Mouse (Mus musculus) heart, embryonic 12.5 days (tissue): ENCODE results near the gene Cfap46. TPM values are rescaled to one million over a fixed set of nuclear protein-coding genes. Genes with fewer than 3 reads are reported as not detected.
A peak's percentile ranks its signal among the peaks of the same experiment; 100 is the strongest.

Source experiments
- ATAC-seq: fragments of 200-750 bp; cut with Nextera tagmentation; 2 replicates; pipeline ENCODE4 v1.8.0; 2017; ENCODE audit warnings: moderate TSS enrichment, moderate library complexity; ENCODE audit not compliant: insufficient number of reproducible peaks, low FRiP score
- H3K27ac ChIP-seq: fragments of 300-500 bp; sonication (generic); 2 replicates; pipeline ENCODE4 v1.5.1; 2016; ENCODE audit warnings: mild to moderate bottlenecking, moderate library complexity; ENCODE audit not compliant: poor library complexity, severe bottlenecking
- H3K27me3 ChIP-seq: fragments of 300-500 bp; sonication (generic); replicated peaks from 2 replicates; pipeline ENCODE4 v1.6.1; 2016; ENCODE audit warnings: mild to moderate bottlenecking, moderate library complexity
- H3K36me3 ChIP-seq: fragments of 300-500 bp; sonication (generic); 2 replicates; pipeline ENCODE4 v1.6.1; 2016; ENCODE audit warnings: mild to moderate bottlenecking, moderate library complexity
- H3K4me1 ChIP-seq: fragments of 300-500 bp; sonication (generic); replicated peaks from 2 replicates; pipeline ENCODE4 v1.6.1; 2016; ENCODE audit warnings: mild to moderate bottlenecking
- H3K4me2 ChIP-seq: fragments of 300-500 bp; sonication (generic); 2 replicates; pipeline ENCODE4 v1.6.1; 2016; ENCODE audit warnings: mild to moderate bottlenecking, moderate library complexity
- H3K4me3 ChIP-seq: fragments of 300-500 bp; sonication (generic); 2 replicates; pipeline ENCODE4 v1.5.1; 2016; ENCODE audit warnings: mild to moderate bottlenecking
- H3K9ac ChIP-seq: fragments of 300-500 bp; sonication (generic); 2 replicates; pipeline ENCODE4 v1.6.1; 2016; ENCODE audit warnings: mild to moderate bottlenecking, moderate library complexity
- H3K9me3 ChIP-seq: fragments of 300-500 bp; sonication (generic); replicated peaks from 2 replicates; pipeline ENCODE4 v1.6.1; 2016; ENCODE audit warnings: mild to moderate bottlenecking, moderate library complexity
- WGBS: fragments of 180-500 bp; shearing (Covaris S2); methylation state at CpG from one replicate; pipeline ENCODE4 v1.1.7; 2016; 5-methylcytosine and 5-hydroxymethylcytosine counted together
- polyA plus RNA-seq: library from polyadenylated mRNA; unstranded; fragments of >200 nt; fragmentation: Nextera tagmentation; extraction: Ambion mirVana; gene quantifications from 2 replicates; pipeline ENCODE4 v1.2.1, GENCODE M21; 2016

Cfap46 gene
- polyA plus RNA-seq, 1 experiment from 2014 or later: 0.05 TPM

DNA sequence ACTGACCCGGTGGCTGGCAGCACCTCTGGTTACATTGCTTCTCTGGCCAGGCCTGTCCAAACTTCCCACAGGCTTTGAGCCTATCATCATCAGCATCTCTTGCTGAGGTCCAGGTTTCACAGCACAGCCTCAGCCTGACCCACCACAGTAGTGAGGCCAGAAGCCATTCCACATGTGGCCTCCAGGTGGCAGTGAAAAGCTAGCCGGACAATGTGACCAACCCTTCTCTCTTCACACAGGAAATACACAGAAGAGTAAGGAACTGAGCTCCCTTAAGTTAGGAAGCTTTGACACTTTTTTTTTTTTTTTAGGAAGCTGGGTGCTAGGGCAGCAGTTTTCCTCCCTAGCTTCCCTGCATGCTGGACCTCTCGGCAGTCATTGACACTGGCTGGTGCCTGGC is 93.3 kb downstream of the Cfap46 start:
- WGBS: 32% methylated on average over 3 of the region's 3 CpGs
- H3K36me3 ChIP-seq: no peaks in the 10 kb centered on the region
- H3K4me2 ChIP-seq: no peak overlapping the region
- no peak overlapping the region for H3K4me3 ChIP-seq
- no peak overlapping the region for H3K27ac ChIP-seq
- no peaks in the 10 kb centered on the region for H3K4me1 ChIP-seq
- H3K27me3 ChIP-seq: peaks cover 55% of the 10 kb centered on the region
- no peaks in the 10 kb centered on the region for H3K9me3 ChIP-seq
- no peak for ATAC-seq
- no peak overlapping the region for H3K9ac ChIP-seq

DNA sequence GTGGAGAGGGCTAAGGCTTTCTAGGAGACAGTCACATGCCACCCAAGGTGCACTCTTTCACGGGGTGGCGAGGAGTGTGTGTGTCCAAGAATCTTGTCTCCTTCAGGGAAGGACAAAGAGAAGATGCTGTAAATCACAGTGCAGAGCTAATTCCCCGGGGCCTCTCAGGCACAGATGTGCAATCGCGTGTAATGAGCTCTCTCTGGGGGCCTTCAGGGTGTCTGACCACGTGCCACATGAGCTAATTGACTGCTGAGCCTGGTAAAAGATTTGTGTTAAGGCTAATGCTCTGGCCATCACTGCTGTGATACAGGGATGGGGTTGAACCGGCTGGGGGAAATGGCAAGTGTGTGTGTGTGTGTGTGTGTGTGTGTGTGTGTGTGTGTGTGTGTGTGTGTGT is 95.7 kb downstream of the Cfap46 start:
- H3K9me3 ChIP-seq: no peaks in the 10 kb centered on the region

DNA sequence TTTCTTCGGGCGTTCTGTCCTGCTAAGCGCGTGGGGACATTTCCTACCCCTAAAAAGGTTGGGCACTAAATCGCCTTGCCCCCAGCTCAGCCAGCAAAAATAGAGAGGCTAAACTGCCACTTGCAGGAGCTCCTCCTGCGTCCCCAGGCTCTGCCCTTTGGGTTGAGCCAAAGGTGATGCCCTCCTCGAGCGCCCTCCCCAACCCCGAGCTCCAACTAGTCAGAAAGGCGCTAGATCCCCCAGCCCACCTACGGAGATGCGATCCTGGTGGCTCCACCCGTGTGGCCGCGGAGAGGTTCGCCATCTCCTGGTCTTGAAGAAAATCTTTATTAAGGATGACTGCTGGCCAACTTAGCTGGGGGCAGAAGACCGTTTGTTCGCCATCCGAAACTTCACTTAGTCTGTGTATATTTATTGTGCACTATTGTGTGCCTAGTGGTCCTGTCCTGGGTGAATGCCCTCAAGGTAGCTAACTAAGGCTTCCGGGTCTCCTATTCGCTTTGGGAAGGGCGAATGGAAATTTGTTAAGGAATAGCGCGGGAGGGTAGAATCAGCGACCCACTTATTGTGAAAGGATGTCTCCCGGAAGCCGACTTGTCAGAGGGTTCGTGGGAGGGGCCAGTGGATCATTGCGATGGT is 98.3 kb downstream of the Cfap46 start:
- H3K4me3 ChIP-seq: 0 out of 2 replicates have a peak overlapping the region, but pooled peaks have one; percentile 25
- H3K36me3 ChIP-seq: no peaks in the 10 kb centered on the region

More for the DNA sequence above, 95.7 kb downstream of the Cfap46 start:
- H3K27me3 ChIP-seq: peaks cover 71% of the 10 kb centered on the region
- H3K36me3 ChIP-seq: no peaks in the 10 kb centered on the region
- H3K27ac ChIP-seq: no peak overlapping the region
- H3K4me1 ChIP-seq: peaks cover 14% of the 10 kb centered on the region
- H3K4me3 ChIP-seq: no peak overlapping the region
- no peak for ATAC-seq
- H3K9ac ChIP-seq: no peak overlapping the region
- whole genome bisulfite sequencing: 48% methylated on average over 7 of the region's 7 CpGs
- H3K4me2 ChIP-seq: no peak overlapping the region

DNA sequence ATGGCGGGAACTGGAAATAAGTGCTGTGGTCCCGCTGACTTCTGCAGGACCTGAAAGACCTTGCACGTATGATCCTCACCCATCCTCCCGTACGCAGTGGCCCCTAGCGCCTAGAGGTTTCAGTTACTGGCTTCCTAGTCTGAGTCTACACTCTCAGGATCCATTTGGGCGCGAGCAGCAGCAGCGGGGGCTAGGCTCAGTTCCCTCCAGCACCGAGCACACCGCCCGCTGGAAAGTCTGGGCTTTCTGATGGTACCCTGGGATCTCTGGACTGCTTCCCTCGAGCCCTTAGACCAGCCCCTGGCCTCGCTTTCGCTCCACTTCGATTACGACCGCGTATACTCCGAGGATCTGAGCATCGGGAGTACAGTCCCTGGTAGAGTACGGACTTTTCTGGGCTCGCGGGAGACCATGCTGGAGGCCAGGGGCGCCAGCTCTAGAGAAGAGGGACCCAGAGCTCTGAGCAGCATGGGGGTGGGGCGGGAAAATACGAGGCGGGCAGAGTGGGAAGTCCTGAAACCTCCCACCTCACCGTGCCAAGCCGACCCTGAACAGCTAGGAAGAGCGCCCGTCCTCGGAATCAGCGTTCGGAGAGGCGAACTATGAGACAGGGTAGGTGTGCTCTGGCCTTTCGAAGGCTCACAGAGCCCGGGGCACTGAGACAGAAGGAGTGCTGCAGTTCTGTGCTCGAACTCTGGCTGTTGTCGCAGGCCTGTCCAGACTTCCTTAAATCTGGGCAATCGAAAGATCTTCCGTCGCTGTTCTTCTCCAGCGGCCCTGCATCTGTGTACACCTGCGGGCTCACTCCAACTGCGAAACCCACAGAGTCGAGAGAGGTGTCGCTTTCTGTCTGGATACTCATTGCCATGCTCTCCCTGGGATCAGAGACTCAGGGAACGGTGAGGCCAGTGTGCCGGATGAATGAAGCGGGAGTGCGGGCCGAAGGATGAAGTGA is 99.1 kb downstream of the Cfap46 start:
- Histone ChIP-seq H3K4me1 (peaks cover 37% of the 10 kb centered on the region), H3K9ac (no peak overlapping the region), H3K9me3 (no peaks in the 10 kb centered on the region), H3K27ac (no peak overlapping the region), H3K27me3 (peaks cover 100% of the 10 kb centered on the region), H3K36me3 (peaks cover under 1% of the 10 kb centered on the region), H3K4me3 (peak overlapping the region; percentile 25), H3K4me2 (peak overlapping the region; percentile 46)
- 1% methylated on average over 53 of the region's 53 CpGs for WGBS
- no peak for ATAC-seq

More for the DNA sequence above, 98.3 kb downstream of the Cfap46 start:
- Histone ChIP-seq H3K4me2 (no peak overlapping the region), H3K27ac (no peak overlapping the region), H3K9me3 (no peaks in the 10 kb centered on the region), H3K4me1 (peaks cover 37% of the 10 kb centered on the region), H3K27me3 (peaks cover 97% of the 10 kb centered on the region), H3K9ac (no peak overlapping the region)
- no peak for ATAC-seq
- WGBS: 2% methylated on average over 29 of the region's 29 CpGs

DNA sequence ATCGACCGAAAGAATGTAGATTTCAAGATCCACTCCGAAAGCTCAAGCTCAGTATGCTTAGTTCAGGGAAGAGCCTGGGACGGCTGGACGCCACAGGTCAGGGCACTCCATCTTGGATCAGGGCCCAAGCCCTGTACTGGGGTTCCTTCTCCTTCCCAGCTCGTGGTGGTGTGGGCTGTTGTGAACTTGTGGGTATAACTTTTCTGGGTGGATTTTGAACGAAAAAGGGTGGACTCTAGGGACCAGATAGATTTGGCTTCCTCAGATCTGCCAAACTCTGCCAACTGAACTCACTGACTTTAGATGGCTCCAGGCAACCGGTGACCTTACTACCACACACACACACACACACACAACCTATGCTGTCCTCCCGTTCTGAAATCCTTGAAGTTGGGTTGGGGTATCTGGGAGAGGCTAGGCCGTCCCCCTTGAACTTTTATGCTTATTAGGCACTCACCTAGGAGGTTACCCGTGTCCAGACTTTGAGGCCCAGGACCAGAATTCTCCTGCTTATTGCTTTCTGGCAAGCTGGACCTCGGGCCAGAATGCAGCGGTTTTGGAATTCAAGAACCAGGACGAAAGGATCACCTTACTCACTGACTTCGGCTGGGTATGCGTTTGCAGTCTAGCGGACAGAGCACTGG is 100.4 kb downstream of the Cfap46 start:
- no peak overlapping the region for H3K27ac ChIP-seq
- H3K9me3 ChIP-seq: no peaks in the 10 kb centered on the region
- H3K4me1 ChIP-seq: peaks cover 37% of the 10 kb centered on the region
- H3K36me3 ChIP-seq: peaks cover 14% of the 10 kb centered on the region
- H3K4me3 ChIP-seq: peak overlapping the region; percentile 46; the same call in 1 of the 2 replicates
- 16% methylated on average over 17 of the region's 17 CpGs for WGBS
- no peak overlapping the region for H3K4me2 ChIP-seq
- H3K9ac ChIP-seq: no peak overlapping the region
- H3K27me3 ChIP-seq: peaks cover 100% of the 10 kb centered on the region
- no peak for ATAC-seq

DNA sequence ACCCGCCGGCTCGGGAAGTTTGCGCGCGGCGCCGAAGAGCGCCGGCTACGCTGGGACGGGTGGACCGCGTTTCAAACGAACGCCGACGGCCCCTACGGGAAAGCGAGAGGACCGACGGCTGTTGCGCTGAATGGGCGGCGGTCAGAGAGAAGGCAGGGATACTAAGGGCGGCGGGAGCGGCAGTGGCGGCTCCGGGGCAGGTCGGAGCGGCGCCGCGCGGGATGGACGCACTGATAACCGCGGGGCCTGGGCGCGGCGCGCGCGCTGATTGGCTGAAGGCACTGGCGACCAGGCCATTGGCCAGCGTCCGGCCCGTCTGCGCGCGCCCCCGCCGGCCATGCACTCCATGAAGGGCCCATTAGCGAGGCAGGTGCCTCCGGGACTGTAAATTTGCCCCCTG is 101.0 kb downstream of the Cfap46 start, which contains the start of gene Nkx6-2:
TSS of gene Nkx6-2 (minus strand) at position 203 of the 400 bp plus-strand sequence.
- Histone ChIP-seq H3K4me3 (peak within 1 kb of the TSS; percentile 46), H3K9me3 (no peaks in the 10 kb centered on the region), H3K27me3 (peaks cover 100% of the 10 kb centered on the region), H3K4me1 (peaks cover 37% of the 10 kb centered on the region), H3K36me3 (peaks cover 20% of the 10 kb centered on the region), H3K27ac (no peak within 1 kb of the TSS), H3K4me2 (peak within 1 kb of the TSS; percentile 77), H3K9ac (no peak within 1 kb of the TSS; the same call in 1 of the 2 replicates)
- WGBS: under 1% methylated on average over 56 of the region's 56 CpGs
- peak; percentile 54; the same call in 1 of the 2 replicates for ATAC-seq

DNA sequence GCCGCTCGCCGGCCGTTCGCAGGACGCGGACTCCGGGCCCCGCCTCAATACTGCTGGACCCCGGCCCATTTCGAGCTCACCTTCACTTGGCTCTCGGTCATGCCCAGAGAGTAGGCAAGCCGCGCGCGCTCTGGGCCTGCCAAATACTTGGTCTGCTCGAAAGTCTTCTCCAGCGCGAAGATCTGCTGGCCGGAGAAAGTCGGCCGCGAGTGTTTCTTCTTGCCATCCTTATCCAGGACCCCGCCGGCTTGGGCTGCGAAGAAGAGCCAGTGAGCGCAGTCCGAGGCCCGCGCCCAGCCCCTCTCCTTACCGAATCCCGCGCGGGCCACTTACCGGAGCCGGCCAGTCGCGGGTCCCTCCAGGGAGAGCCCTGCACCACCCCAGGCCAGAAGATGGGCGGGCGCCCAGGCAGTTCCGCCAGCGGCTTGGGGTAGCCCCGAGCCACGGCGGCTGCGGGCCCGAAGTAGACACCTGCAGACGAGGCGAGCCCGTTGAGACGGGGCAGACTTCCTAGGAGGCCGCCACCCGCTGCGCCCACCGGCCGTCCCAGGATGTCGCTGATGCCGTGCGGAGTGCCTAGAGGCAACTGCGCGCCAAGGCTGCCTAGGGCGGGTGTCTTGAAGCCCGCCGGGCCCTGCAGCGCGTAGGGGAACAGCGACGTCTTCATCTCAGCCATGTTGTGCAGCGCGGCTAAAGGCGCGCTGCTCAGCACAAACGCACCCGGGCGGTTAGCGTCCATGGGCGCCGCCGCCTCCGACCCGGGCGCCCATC is 101.6 kb downstream of the Cfap46 start:
- WGBS: under 1% methylated on average over 82 of the region's 82 CpGs
- no peaks in the 10 kb centered on the region for H3K9me3 ChIP-seq
- peaks cover 37% of the 10 kb centered on the region for H3K4me1 ChIP-seq
- peaks cover 25% of the 10 kb centered on the region for H3K36me3 ChIP-seq
- peak overlapping the region; percentile 77 for H3K4me2 ChIP-seq
- ATAC-seq: peak; percentile 16; the same call in 1 of the 2 replicates
- H3K27ac ChIP-seq: no peak overlapping the region
- peaks cover 100% of the 10 kb centered on the region for H3K27me3 ChIP-seq
- peak overlapping the region; percentile 46 for H3K4me3 ChIP-seq
- no peak overlapping the region; the same call in 1 of the 2 replicates for H3K9ac ChIP-seq

DNA sequence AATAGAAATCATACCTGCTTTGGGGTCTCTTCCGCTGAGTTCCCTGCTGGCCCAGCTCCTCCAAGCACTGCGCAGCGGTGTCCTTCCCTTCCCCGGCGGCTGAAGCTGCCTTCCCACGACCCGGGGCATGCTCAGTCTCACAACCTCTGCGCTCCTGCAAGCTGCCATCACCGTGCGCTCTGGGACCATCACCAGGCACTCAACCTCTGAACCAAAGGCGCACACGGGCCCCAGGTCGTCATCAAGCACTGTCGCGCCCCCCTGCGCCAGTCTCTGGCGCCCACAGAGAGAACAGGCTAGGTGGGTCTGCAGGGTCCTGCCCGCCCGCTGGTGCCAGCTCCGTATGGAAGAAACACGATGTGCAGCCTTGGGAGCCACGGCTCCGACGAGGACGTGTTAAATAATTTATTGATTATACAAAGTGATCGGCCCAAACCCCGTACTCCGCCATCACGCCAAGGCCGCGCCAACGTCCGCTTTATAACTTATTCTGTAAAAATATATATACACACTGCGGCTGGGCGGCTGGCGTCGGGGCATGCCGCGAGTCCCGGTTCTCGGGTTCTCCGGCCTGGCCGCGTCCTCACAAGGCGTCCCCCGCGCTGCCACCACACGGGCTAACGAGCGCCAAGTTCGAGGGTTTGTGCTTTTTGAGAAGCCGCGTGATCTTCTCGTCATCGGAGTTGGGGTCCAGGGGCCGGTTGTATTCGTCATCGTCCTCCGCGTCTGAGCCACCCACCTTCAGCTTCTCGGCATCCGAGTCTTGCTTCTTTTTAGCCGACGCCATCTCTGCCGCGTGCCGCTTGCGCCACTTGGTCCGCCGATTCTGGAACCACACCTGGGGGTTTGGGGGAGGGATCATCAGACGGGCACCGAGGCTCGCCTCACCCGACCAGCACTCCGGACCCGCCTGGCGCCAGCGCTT is 102.5 kb downstream of the Cfap46 start:
- no peak overlapping the region for H3K27ac ChIP-seq
- 0 out of 2 replicates have a peak, but pooled peaks have one; percentile 9 for ATAC-seq
- peak overlapping the region; percentile 77 for H3K4me2 ChIP-seq
- H3K9ac ChIP-seq: no peak overlapping the region; the same call in 1 of the 2 replicates
- peaks cover 34% of the 10 kb centered on the region for H3K36me3 ChIP-seq
- WGBS: 2% methylated on average over 78 of the region's 78 CpGs
- peaks cover 93% of the 10 kb centered on the region for H3K27me3 ChIP-seq
- peaks cover 37% of the 10 kb centered on the region for H3K4me1 ChIP-seq
- H3K4me3 ChIP-seq: peak overlapping the region; percentile 46
- H3K9me3 ChIP-seq: no peaks in the 10 kb centered on the region

DNA sequence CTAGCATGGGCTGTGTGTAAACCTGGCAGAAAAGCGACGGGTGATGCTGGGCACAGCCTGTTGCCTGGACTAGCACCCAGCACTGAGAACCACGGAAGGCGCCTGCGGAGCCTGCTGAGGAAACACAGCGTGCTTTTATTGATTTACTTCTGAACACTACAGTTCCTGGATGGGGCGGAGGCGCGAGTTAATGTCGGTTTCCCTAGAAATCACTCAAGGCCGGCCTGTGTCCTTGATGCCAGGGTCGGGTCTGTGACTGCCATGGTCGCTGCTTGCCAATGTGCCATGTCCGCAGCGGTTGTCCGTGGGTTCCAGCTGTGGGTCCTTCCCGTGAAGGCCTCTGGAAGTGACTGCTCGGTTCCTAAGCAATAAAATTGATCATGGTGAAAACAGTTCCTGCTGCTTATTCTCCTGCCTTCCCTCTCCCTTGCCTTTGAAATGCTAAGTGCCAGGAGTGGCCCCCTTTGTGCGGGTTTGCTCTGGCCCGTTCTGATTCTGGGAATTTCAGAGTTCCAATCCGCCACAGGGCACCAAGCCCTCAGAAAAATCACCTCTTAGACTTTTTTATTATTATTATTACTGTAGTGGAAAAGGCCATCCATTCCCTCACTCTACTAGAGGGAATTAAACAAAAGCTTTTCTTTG is 104.2 kb downstream of the Cfap46 start:
- no peak overlapping the region for H3K4me3 ChIP-seq
- H3K36me3 ChIP-seq: peaks cover 50% of the 10 kb centered on the region
- no peak overlapping the region for H3K27ac ChIP-seq
- H3K4me1 ChIP-seq: peaks cover 30% of the 10 kb centered on the region
- H3K27me3 ChIP-seq: peaks cover 76% of the 10 kb centered on the region
- WGBS: 75% methylated on average over 21 of the region's 21 CpGs
- H3K9me3 ChIP-seq: no peaks in the 10 kb centered on the region
- no peak overlapping the region for H3K4me2 ChIP-seq
- ATAC-seq: no peak
- no peak overlapping the region for H3K9ac ChIP-seq
